Mouse (Mus musculus): ENCODE results near the gene Gm49322.

- TF ChIP-seq POLR2A (IDR thresholded peaks at IDR 0.05; ENCODE audit: insufficient read depth, low read depth, low read length) (no peak), CTCF (IDR thresholded peaks at IDR 0.05; ENCODE audit: insufficient read depth, low read depth, low read length) (no peak)
Observed at GRCm38 (mm10) chr10:80606306-80606705, 485 bp downstream of the Gm49322 start.

All from olfactory bulb, adult 2 months (tissue).